Mouse (Mus musculus) G1E (cell line): Measurements from ENCODE around the gene Acot5. TPM values are rescaled to one million over a fixed set of nuclear protein-coding genes. Genes with fewer than 3 reads are reported as not detected.
"Not testable (repeated sequence)": the region's sequence is repeated elsewhere in the genome, so short reads cannot be mapped to it uniquely, and the experiment has no call there.

Experiments used
- ATAC-seq: 2 replicates; pipeline ENCODE4 v1.8.0; 2016; ENCODE audit warnings: mild to moderate bottlenecking; ENCODE audit not compliant: insufficient number of reproducible peaks, poor library complexity, low FRiP score, severe bottlenecking; ENCODE audit errors: extremely low read depth
- DNase-seq: peaks from one replicate; pipeline ENCODE4 v3.0.0; 2012; ENCODE audit warnings: low spot score
- H3K27me3 ChIP-seq: 2 replicates; pipeline ENCODE4 v1.6.1; 2012; ENCODE audit warnings: mild to moderate bottlenecking, low read length, inconsistent platforms; ENCODE audit not compliant: insufficient read depth
- H3K36me3 ChIP-seq: replicated peaks from 2 replicates; pipeline ENCODE3; 2012; ENCODE audit warnings: mild to moderate bottlenecking, inconsistent platforms
- H3K4me1 ChIP-seq: 2 replicates; pipeline ENCODE4 v1.6.1; 2012; ENCODE audit warnings: low read depth, low read length, inconsistent platforms, mixed read lengths; ENCODE audit not compliant: insufficient read depth
- H3K4me3 ChIP-seq: 2 replicates; pipeline ENCODE4 v1.5.1; 2012; ENCODE audit warnings: low read depth, mild to moderate bottlenecking, inconsistent platforms, low read length, moderate library complexity, mixed read lengths
- H3K9me3 ChIP-seq: replicated peaks from 2 replicates; pipeline ENCODE4 v1.6.1; 2012; ENCODE audit warnings: inconsistent platforms
- CTCF ChIP-seq: IDR thresholded peaks from 2 replicates; pipeline ENCODE4 v1.5.1; 2012; ENCODE audit warnings: low read depth, low read length, inconsistent platforms, mixed read lengths
- GATA1 ChIP-seq: IDR thresholded peaks from 2 replicates; pipeline ENCODE4 v1.6.1; 2012; ENCODE audit warnings: borderline replicate concordance, low read length, inconsistent platforms, mixed read lengths
- GATA2 ChIP-seq: IDR thresholded peaks from 2 replicates; pipeline ENCODE4 v1.6.1; 2012; ENCODE audit warnings: low read depth, low read length, inconsistent platforms, borderline replicate concordance
- POLR2AphosphoS5 ChIP-seq: IDR thresholded peaks from 2 replicates; pipeline ENCODE4 v1.6.1; 2012; ENCODE audit warnings: low read depth, low read length, inconsistent platforms; ENCODE audit not compliant: insufficient replicate concordance
- TAL1 ChIP-seq: conservative IDR thresholded peaks from 2 replicates; pipeline ENCODE4 v1.6.1; 2012; ENCODE audit warnings: low read depth, low read length, inconsistent platforms, mixed read lengths
- polyA plus RNA-seq: library from polyadenylated mRNA; stranded (reverse); fragments of >175 nt; gene quantifications from 2 replicates; pipeline ENCODE4 v1.2.3, GENCODE M21; 2012
- total RNA-seq, 2 experiments: library from RNA; stranded (forward) in 1 of 2; stranded (reverse) in 1 of 2; fragments of 200-1000 nt in 1 of 2; fragments of >200 nt in 1 of 2; fragmentation: Nextera tagmentation in 1 of 2; gene quantifications; 2 replicates each; pipeline ENCODE4 v1.2.3; 2014 to 2017

Gene Acot5
- not detected in 2 replicates for total RNA-seq (2014; fragmentation: Nextera tagmentation)
- total RNA-seq (2017), result not detected in 2 replicates
- polyA plus RNA-seq, result not detected in 2 replicates

GRCm38 (mm10) chr12:84068986-84069385, at the start of gene Acot5:
Gene Acot5, plus strand, starts transcription at chr12:84069325.
- no peaks in the 10 kb centered on the region for H3K36me3 ChIP-seq
- no peak for TF ChIP-seq TAL1
- TF ChIP-seq POLR2AphosphoS5, result no peak
- TF ChIP-seq GATA1, result no peak
- no peak for TF ChIP-seq GATA2
- no peak for TF ChIP-seq CTCF
- H3K9me3 ChIP-seq, result no peaks in the 10 kb centered on the region
- ATAC-seq, result no peak
- no peak within 1 kb of the TSS for H3K4me3 ChIP-seq
- no peaks in the 10 kb centered on the region for H3K4me1 ChIP-seq
- peaks cover 33% of the 10 kb centered on the region for H3K27me3 ChIP-seq
- no peak for DNase-seq

DNA sequence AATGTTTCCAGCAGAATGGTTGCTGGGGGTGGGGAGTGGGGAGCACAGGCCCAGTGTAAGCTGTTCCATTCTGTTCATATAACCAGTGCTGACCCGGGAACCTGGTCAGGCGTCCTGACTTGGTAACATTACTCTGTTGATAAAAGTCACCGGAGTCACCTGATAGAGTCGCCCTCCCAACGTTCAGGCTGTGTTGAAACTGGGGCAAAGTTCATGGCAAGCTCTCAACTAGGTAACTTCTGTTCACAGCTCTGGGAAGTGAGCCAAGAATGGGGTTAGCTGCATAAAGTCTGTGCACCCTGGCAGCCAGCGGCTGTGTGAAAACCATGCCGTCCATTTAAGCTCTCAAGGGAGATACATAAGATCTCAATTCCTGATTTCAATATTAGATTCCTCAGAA, 48.6 kb upstream of the Acot5 start:
- not testable (repeated sequence) for H3K4me3 ChIP-seq, DNase-seq, H3K36me3 ChIP-seq, H3K9me3 ChIP-seq, H3K4me1 ChIP-seq, ATAC-seq
- H3K27me3 ChIP-seq, result peaks cover 29% of the 10 kb centered on the region

GRCm38 (mm10) chr12:84022266-84022665, 46.9 kb upstream of the Acot5 start:
- not testable (repeated sequence) for H3K4me1 ChIP-seq, H3K9me3 ChIP-seq, H3K36me3 ChIP-seq, DNase-seq, ATAC-seq, H3K4me3 ChIP-seq
- H3K27me3 ChIP-seq, result peaks cover 36% of the 10 kb centered on the region

DNA sequence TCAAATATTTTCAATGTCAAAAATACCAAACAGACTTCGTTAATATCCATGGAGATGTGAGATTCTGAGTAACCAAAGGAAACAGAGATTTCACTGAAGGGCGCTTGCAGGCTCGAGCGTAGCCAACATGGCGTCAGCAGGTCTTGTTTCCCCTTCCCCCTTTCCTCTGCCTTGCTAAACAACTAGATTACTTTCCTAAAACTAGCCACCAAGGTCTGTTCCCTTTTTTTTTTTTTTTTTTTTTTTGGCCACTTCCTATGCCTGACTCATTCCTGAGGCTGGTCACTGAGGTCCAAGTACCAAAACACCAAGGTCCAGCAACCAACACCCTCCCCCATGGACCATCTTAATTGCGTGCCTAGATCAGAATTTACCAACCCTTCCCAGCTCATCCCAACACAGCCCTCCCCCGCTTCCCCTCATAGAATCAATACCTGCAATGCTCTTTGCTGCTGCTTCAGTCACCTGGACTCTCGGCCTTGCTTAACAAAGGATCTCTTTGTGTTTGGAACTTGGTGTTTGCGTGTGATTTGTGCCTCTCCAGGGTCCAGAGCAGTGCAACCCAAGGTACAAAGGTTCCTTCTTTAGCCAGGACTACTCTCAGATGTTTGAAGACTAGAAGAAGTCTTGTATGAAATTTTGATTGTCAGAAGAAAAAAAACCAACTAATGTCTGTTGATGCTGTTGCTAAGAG, 45.9 kb upstream of the Acot5 start:
- H3K9me3 ChIP-seq, result no peaks in the 10 kb centered on the region
- no peak for TF ChIP-seq GATA1
- no peak for TF ChIP-seq POLR2AphosphoS5
- no peak for TF ChIP-seq GATA2
- TF ChIP-seq CTCF, result no peak
- TF ChIP-seq TAL1, result no peak
- DNase-seq (no peak), ATAC-seq (no peak)
- no peak overlapping the region for H3K4me3 ChIP-seq
- H3K36me3 ChIP-seq, result no peaks in the 10 kb centered on the region
- H3K4me1 ChIP-seq, result peaks cover 5% of the 10 kb centered on the region; the same call in 1 of the 2 replicates
- H3K27me3 ChIP-seq, result peaks cover 39% of the 10 kb centered on the region

- Histone ChIP-seq H3K4me1 (peaks cover 9% of the 10 kb centered on the region), H3K4me3 (no peak overlapping the region), H3K27me3 (peaks cover 23% of the 10 kb centered on the region), H3K9me3 (no peaks in the 10 kb centered on the region), H3K36me3 (no peaks in the 10 kb centered on the region)
- ATAC-seq (no peak), DNase-seq (no peak)
- TF ChIP-seq CTCF (no peak), TAL1 (no peak), GATA2 (no peak), POLR2AphosphoS5 (no peak), GATA1 (no peak)
Observed at GRCm38 (mm10) chr12:84025888-84026287, 43.2 kb upstream of the Acot5 start.

DNA sequence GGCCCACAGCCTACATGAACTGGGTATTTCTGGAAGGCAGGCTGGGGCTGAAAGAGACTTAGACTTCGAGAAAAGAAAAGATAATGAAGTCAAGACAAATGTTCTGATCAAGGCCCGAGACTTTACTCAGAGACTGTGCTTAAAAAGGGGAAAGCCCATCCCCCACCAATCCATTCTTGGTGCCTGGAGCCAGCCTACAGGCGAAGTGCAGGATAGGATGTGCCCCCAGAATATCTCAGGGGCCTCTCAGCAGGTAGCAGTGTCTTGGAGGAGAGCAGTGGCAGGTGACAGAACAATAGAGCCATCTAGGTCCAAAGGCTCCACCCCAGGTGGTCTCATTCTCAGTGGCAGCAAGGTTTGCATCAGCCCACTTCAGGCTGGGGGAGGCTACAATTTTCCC, 40.8 kb upstream of the Acot5 start:
- not testable (repeated sequence) for DNase-seq, H3K36me3 ChIP-seq, H3K9me3 ChIP-seq, H3K4me3 ChIP-seq, ATAC-seq
- Histone ChIP-seq H3K4me1 (peaks cover 27% of the 10 kb centered on the region), H3K27me3 (peaks cover 20% of the 10 kb centered on the region)

GRCm38 (mm10) chr12:84029043-84029442, 40.1 kb upstream of the Acot5 start:
- not testable (repeated sequence) for DNase-seq, H3K36me3 ChIP-seq, ATAC-seq, H3K9me3 ChIP-seq, H3K4me3 ChIP-seq
- H3K4me1 ChIP-seq, result peaks cover 33% of the 10 kb centered on the region
- H3K27me3 ChIP-seq, result peaks cover 20% of the 10 kb centered on the region
